Mouse (Mus musculus) cerebellum, postnatal 10 days (tissue): ENCODE measurements at regions not wholly inside any gene's neighbourhood (a gene's known extent, or its start where the extent isn't known, plus 50 kb on each side); places are given as distances from the start of the nearest gene placed in this dataset.

Experiments used
- DNase-seq, 2 experiments: peaks; one replicate each; pipeline ENCODE4 v3.0.0; 2021; ENCODE audit warnings: mixed read lengths in 2 of 2

DNA sequence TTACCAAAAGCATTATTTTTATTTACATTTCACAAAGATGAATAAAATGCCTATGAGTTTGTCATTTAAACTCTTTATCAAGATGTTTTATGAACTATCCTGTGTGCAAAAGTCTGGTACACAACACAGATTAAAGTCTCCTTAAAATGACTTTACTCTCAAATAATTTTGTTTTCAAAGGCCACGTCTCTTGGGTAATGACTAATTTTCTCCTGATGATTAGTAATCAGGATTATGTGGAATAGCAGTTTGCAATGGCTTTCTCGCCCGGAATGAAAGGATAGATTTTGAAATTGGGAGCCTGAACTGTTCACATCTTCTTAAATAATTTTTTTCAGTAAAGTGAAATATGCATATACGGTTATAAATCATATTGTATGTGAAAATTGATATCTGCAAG lies 225.8 kb upstream of the Adamts5 start:
- DNase-seq = no peak

- no peak for DNase-seq
These were observed 222.6 kb upstream of the Adamts5 start for GRCm38 (mm10) chr16:86124182-86124581.

GRCm38 (mm10) chr16:86122936-86123335 lies 221.3 kb upstream of the Adamts5 start:
- no peak for DNase-seq

DNA sequence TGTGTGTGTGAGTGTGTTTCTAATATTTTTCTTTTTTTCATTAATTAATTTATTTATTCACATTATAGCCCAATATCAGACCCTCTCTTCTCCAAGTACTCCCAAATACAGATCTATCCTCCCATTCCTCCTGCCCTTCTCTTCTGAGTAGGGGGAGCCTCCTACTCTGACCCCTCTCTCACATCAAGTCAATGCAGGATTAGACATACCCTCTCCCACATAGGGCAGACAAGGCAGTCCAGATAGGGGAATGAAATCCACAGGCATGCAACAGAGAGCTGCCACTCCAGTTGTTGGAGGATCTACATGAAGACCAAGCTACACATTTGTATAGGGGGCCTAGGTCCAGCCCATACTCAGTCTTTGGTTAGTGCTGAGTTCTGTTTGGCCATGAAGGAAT lies 216.3 kb upstream of the Adamts5 start:
- DNase-seq = no peak

DNA sequence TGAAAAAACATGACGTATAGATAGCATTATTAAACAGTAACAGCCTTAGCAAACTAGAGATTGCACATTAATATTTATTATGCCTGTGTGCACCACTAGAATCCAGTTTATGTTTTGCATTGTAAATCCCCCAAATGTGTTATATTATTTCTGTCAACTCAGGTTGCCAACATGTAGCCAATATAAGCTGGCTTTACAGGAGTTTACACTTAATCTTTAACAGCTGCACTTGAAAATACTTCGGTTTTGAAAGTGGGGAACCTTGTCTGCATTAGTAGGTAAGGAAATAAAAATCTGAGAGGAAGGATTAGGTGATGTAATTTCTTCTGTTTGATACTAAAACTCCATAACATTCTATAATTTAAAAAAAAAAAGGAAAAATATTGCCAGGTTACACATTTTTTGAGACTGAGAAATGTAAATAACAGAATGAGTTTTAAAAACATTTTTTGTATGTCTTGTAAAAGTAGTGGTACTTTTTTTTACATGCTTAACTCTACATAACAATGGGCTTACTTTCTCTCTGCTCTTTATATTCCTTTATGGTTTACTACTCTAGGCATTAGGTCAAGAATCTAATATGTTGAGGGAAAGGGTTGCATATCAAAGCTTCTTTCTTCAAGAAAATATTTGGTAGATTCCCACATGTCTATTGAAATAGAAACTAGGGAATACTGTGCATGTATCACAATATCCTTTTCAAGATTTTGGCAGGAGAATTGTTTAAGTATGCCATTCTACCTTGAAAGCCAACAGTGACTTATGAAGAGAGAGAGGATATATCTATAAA lies 214.2 kb upstream of the Adamts5 start:
- no peak for DNase-seq

- DNase-seq = no peak
These were observed 192.8 kb upstream of the Adamts5 start for GRCm38 (mm10) chr16:86094461-86094860.

DNA sequence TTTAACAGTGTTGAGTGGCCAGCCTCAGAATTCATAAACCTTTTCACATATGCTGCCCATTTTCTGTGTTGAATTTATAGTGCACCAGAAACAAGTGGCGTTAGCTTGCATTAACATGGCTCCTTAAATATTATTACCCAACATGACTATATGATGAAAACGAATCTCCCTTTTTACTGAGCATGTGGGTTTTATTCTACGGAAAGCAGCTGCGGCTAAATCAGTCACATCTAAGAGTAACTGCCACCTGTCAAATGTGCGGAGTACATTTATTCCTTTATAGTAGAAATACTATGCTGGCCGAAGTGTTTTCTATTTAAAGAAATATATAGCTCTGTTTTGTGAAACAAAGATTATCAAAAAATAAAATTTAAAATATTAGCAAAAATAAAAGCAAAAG lies 188.5 kb upstream of the Adamts5 start:
- DNase-seq = no peak

DNA sequence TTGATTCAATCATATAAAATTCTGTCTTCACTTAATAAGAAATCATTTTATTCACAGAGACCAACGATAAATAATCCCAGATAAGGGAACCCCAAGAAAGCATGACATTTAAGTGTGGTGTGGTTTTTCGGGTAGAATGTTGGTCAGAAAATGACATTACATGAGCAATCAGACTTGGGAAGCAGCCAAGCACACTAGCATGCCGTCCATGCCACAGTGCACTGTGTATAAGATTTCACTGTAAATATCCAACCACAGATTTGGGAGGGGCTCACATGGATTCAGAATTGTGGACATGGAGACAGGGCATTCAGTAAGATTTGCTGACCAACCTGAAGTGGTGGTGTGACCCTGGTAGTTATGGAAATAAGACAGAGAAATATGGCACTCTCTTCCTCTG lies 185.8 kb upstream of the Adamts5 start:
- no peak for DNase-seq

- no peak for DNase-seq
These were observed 166.2 kb upstream of the Adamts5 start for GRCm38 (mm10) chr16:86067628-86068364.

DNA sequence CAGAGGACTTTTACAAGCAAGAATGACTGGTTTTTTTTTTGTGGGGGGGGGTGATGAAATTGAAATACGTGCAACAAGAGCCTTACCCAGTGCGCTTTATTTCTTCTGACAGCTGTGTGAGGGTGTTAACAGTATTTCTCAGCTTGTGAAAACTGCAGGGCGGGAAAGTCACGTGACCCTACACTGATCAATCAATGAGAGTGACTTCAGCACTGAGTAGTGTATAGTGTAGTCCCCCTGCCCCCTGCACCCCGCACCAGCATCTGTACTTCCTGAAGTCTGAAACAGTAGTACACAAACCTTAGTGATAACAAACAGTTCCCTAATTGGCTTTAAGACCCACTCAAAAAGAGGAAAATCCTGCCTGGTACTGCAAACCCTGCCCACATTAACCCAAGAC lies 158.5 kb upstream of the Adamts5 start:
- no peak for DNase-seq

GRCm38 (mm10) chr16:86044695-86045094 lies 143.1 kb upstream of the Adamts5 start:
- no peak for DNase-seq

GRCm38 (mm10) chr16:86034772-86035171 lies 133.1 kb upstream of the Adamts5 start:
- DNase-seq = no peak

DNA sequence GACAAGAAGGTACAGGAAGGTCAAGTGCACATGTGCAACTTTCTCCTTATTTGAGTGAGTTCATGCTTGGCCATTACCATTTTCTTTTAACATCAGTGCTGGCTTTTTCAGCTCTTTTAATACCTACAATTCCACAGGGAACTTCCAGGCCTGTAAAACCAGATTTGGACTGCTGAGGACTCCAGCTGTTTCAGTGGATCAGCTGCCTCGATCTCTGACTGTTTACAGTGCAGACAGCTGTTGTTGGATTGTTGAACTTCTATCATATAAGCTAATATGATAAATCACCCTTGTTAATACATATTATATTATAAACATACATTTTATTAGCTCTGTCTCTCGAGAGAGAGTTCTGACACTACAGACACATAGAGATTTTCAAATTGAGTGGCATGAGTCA lies 126.1 kb upstream of the Adamts5 start:
- DNase-seq = no peak

GRCm38 (mm10) chr16:86015336-86015735 lies 113.7 kb upstream of the Adamts5 start:
- peak; percentile 47 to 49 for DNase-seq

DNA sequence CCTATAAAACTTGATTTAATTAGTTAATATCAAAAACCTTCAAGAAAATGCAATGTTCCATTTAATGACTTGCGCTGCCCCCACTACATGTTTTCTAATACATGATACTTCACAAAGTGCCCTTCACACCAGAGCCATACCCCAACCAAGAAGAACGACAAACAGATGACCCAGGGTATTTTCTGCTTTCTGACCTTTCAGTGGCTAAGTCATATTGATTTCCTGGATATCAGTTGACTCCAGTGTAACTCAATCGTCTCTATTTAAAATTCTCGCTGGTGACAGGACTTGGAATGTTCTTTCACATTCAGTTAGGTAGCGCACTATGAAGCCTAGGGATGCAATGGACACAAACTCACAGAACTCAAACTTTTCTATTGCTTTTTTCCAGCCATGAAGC lies 109.4 kb upstream of the Adamts5 start:
- no peak for DNase-seq

DNA sequence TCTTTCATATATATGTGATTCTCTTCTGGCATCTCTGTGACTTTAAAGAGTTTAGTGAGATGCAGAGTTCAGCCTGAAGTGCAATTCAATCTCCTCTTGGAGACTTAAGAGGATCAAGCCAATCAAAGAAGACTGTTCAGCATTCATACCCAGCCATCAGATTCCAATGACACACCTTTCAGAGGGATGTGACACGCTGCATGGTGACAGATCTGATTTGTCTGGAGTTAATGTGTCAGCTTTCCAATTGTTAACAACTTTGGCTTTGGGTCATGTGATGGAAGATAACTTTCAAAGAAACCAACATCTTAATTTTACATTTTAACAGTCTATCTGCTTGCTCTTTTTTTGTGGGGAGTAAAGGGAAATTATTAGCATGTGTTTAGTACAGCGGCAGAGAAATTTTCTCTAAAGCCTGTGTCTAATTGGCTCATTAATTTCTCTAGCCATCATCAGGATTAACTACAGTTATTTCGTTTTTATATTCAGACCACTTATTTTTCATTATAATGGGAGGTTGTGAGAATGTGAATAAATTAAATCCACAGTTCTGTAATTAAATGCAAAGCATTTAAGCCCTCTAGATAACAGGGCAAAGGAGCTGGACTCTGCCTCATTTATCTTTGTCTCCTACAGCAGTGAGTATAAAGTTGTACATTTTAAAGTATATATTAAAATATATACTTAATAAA lies 108.2 kb upstream of the Adamts5 start:
- DNase-seq = no peak

DNA sequence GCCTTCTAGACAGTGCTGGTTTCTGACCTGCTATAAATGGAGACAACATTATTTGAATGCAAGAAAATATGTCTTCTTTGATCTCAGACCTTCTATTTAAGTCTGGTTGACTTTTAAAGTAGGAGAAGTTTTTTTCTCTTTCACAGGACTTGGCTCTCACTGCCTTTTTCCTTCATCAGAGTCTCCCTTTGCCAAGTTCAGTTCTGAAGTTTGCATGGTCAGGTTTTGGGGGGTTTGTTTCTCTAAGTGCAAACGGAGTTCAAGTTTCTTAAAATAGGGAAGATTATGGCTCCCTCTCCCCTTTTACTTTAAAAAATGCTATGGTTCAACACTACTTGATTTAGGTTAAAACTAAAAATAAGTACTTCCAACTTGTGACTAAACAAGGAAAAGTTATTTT lies 106.2 kb upstream of the Adamts5 start:
- no peak for DNase-seq

DNA sequence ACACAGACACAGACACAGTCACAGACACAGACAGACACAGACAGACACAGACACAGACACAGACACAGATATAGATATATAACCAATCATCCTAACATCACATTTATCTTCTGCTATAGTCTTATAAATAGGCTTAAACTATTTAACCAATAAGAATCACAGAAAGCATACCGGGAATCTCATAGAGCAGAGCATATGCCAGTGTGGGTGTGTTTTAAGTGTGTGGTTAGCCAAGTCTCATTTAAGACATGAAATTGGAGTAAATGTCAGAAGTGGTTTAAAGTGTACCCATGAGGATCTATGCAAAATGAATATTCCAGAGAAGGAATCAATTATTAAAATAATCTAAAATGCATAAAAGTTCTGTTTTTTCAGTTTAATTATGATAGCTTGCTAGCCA lies 99.2 kb upstream of the Adamts5 start:
- no peak for DNase-seq

GRCm38 (mm10) chr16:85985841-85986240 lies 84.2 kb upstream of the Adamts5 start:
- DNase-seq = no peak

DNA sequence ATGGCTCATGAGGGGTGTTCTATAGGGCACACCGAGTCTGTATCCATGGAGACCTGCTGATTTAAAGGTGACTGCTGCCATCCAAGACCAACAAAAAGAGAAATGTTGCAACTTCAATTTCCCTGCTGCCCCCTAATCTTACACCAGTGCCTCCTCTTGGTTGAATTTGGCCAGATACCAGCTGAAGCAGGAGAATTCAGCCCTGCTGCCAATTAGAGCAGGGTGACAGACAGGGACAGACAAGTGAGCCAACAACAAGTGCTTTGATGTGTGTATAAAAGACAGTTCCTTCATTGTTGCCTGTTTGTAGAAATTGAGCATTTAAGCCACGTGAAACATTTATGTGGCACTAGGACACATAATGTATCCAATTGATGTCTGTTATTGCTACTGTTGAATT lies 75.5 kb upstream of the Adamts5 start:
- peak; percentile 73 to 74 for DNase-seq

GRCm38 (mm10) chr16:85966892-85967444 lies 65.3 kb upstream of the Adamts5 start:
- no peak for DNase-seq

DNA sequence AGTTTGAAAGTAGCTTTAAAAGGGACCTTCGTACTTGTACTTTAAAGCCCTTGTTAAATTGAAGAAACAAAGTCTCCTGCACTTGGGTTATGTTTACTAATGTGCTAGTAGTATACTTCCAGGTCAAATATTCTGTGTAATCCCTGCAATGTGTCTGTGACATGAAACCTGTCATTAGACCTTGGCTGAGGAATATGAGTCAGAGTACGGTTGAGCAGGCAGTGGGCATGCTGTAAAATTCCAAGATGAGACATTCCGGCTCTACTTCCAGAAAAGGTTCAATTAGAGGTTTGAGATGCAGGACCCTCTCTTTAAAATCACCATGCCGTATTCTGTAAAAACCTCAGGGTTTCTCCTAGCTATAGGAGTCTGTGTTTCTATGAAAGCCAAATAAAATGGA lies 64.6 kb upstream of the Adamts5 start:
- DNase-seq = no peak
